ENCODE assay signal across 15 mouse cellular contexts in genomic region chr9:30895618-30896017, GRCm38 (mm10). TPM values are rescaled to one million over a fixed set of nuclear protein-coding genes. Genes with fewer than 3 reads are reported as not detected.
A peak's percentile ranks its signal among the peaks of the same experiment; 100 is the strongest.
DNase-seq lines count a peak whose midpoint lies in the region; ATAC-seq and TF ChIP-seq lines count a peak whose summit lies in the region.
"Had no signal": no experiment of that assay in that cellular context is flagged by ENCODE, and none has a peak within 500 bp of the region (broad histone marks: within the 10 kb centered on the region; RNA-seq: fewer than 3 reads in every experiment).

No protein-coding gene starts in this region.

- peak; percentile 33 for DNase-seq in heart, adult 8-10 months (ENCODE audit: low spot score)
- no peak for DNase-seq in heart, postnatal 36 days
- DNase-seq in liver, adult 2 months (ENCODE audit: extremely low read depth, low read depth, low spot score) = peak; percentile 83
- peak; percentile 79 for DNase-seq in adipocyte (ENCODE audit: low spot score)
- peak; percentile 32 for DNase-seq in heart, postnatal 4 days
- no peak for DNase-seq in cerebellum, adult 9-10 months
- DNase-seq: forebrain, postnatal 0 days; gastrocnemius, postnatal 10 days; liver, embryonic 13.5 days; lung, postnatal 10 days had no signal

- TF ChIP-seq CTCF in liver, adult 2 months (IDR thresholded peaks at IDR 0.05; ENCODE audit: low read depth, low read length) = no peak

- ATAC-seq in liver, embryonic 12.5 days = no peak
- ATAC-seq: forebrain, postnatal 0 days had no signal

- H3K27ac ChIP-seq in liver, adult 2 months (replicated peaks; ENCODE audit: insufficient read depth, low read depth, low read length) = no peak overlapping the region
- H3K27ac ChIP-seq in liver, embryonic 12.5 days = no peak overlapping the region
- H3K27ac ChIP-seq: hindbrain, embryonic 12.5 days; kidney, postnatal 0 days; liver, embryonic 13.5 days; midbrain, embryonic 12.5 days; neural tube, embryonic 12.5 days had no signal

- TF ChIP-seq POLR2A in liver, adult 2 months (IDR thresholded peaks at IDR 0.05; ENCODE audit: extremely low read depth, insufficient read depth, low read length) = no peak

- H3K27me3 ChIP-seq in liver, adult 2 months (ENCODE audit: control insufficient read depth, insufficient read depth, low read length) = no peaks in the 10 kb centered on the region
- no peaks in the 10 kb centered on the region for H3K27me3 ChIP-seq in liver, embryonic 12.5 days (replicated peaks)
- H3K27me3 ChIP-seq: hindbrain, embryonic 12.5 days; liver, embryonic 13.5 days; midbrain, embryonic 12.5 days; neural tube, embryonic 12.5 days had no signal

- intact Hi-C loops in heart, postnatal 36 days (cut with DNase I) = loop anchor here (5.0 kb wide), 1 partner anchor 48 kb away; no protein-coding TSS in a partner anchor

- H3K4me2 ChIP-seq in liver, embryonic 12.5 days = no peak overlapping the region
- H3K4me2 ChIP-seq: hindbrain, embryonic 12.5 days; liver, embryonic 13.5 days; midbrain, embryonic 12.5 days; neural tube, embryonic 12.5 days had no signal

- H3K79me2 ChIP-seq in liver, adult 2 months (ENCODE audit: control insufficient read depth, insufficient read depth, low read length) = no peaks in the 10 kb centered on the region

- H3K4me3 ChIP-seq in liver, adult 2 months (ENCODE audit: insufficient read depth, low read depth, low read length) = no peak overlapping the region
- no peak overlapping the region for H3K4me3 ChIP-seq in liver, embryonic 12.5 days
- H3K4me3 ChIP-seq: hindbrain, embryonic 12.5 days; liver, embryonic 13.5 days; midbrain, embryonic 12.5 days; neural tube, embryonic 12.5 days had no signal

- H3K9ac ChIP-seq in liver, adult 2 months (ENCODE audit: low read depth, low read length) = no peak overlapping the region
- no peak overlapping the region for H3K9ac ChIP-seq in liver, embryonic 12.5 days
- H3K9ac ChIP-seq: forebrain, postnatal 0 days; hindbrain, embryonic 12.5 days; liver, embryonic 13.5 days; midbrain, embryonic 12.5 days; neural tube, embryonic 12.5 days had no signal

- no peaks in the 10 kb centered on the region for H3K9me3 ChIP-seq in liver, embryonic 12.5 days (replicated peaks)
- H3K9me3 ChIP-seq: hindbrain, embryonic 12.5 days; liver, embryonic 13.5 days; midbrain, embryonic 12.5 days; neural tube, embryonic 12.5 days had no signal

- WGBS in liver, adult 2 months = 33% methylated on average over 3 of the region's 3 CpGs
- WGBS in liver, embryonic 12.5 days (ENCODE audit: insufficient replicate concordance) = 74% methylated on average over 3 of the region's 3 CpGs

- no peaks in the 10 kb centered on the region for H3K36me3 ChIP-seq in liver, adult 2 months (ENCODE audit: control insufficient read depth, insufficient read depth, low read length)
- H3K36me3 ChIP-seq in liver, embryonic 12.5 days = no peaks in the 10 kb centered on the region
- H3K36me3 ChIP-seq: hindbrain, embryonic 12.5 days; liver, embryonic 13.5 days; midbrain, embryonic 12.5 days; neural tube, embryonic 12.5 days had no signal

- peaks cover 9% of the 10 kb centered on the region for H3K4me1 ChIP-seq in liver, adult 2 months (ENCODE audit: control insufficient read depth, insufficient read depth, low read length)
- H3K4me1 ChIP-seq in liver, embryonic 12.5 days = no peaks in the 10 kb centered on the region
- H3K4me1 ChIP-seq: hindbrain, embryonic 12.5 days; liver, embryonic 13.5 days; midbrain, embryonic 12.5 days; neural tube, embryonic 12.5 days had no signal

RNA-seq across cellular contexts. Expression of gene Adamts15, which starts 26.6 kb away (rescaled TPM):
- total RNA-seq in heart, adult 8-10 months (2022) = 1 to 10 TPM; 4.6 to 7.1 (median 5.9) TPM
- total RNA-seq in heart, postnatal 36 days (2021) = 1 to 10 TPM; 5.5 to 7.0 TPM
- 0.37 and 0.67 TPM in 2 replicates for total RNA-seq in liver, adult 2 months (2014; rRNA removed)
- polyA plus RNA-seq in liver, adult 2 months (2012; rRNA removed) = 0.29 and 0.35 TPM in 2 replicates
- 0.99 and 1.5 TPM in 2 replicates for polyA plus RNA-seq in liver, embryonic 12.5 days (2016; fragmentation: Nextera tagmentation; extraction: Ambion mirVana)
- 10 to 100 TPM; 11.5 to 15.2 TPM for total RNA-seq in heart, postnatal 4 days (2021)

RNA-seq across cellular contexts. Expression of gene Adamts8, which starts 46.7 kb away (rescaled TPM):
- total RNA-seq in heart, adult 8-10 months (2022) = 1 to 10 TPM; 2.2 to 3.3 (median 2.9) TPM
- 1 to 10 TPM; 3.2 to 4.0 TPM for total RNA-seq in heart, postnatal 36 days (2021)
- total RNA-seq in liver, adult 2 months (2014; rRNA removed) = 0.07 TPM in 1 of 2 replicates, not detected in the other
- polyA plus RNA-seq in liver, adult 2 months (2012; rRNA removed) = not detected in 2 replicates
- 0.13 and 0.16 TPM in 2 replicates for polyA plus RNA-seq in liver, embryonic 12.5 days (2016; fragmentation: Nextera tagmentation; extraction: Ambion mirVana)
- total RNA-seq in heart, postnatal 4 days (2021) = 10 to 100 TPM; 34.3 to 35.1 TPM

Comparison
In these comparisons a context has a peak if more than half of its experiments do, and no peak if none do; other contexts are left out.
1. DNase-seq: peak in heart, adult 8-10 months (single experiment), liver, adult 2 months (single experiment), adipocyte (single experiment) and heart, postnatal 4 days (single experiment); none in heart, postnatal 36 days (0 of 2) and cerebellum, adult 9-10 months (single experiment).
2. RNA of gene Adamts8, which starts 46.7 kb away (total RNA-seq): 34.3 to 35.1 TPM in heart, postnatal 4 days; 3.2 to 4.0 TPM in heart, postnatal 36 days, 2.2 to 3.3 TPM in heart, adult 8-10 months and 0.07 TPM in liver, adult 2 months; every median in the first group is over 4 times any median in the second.